Mouse (Mus musculus) kidney, postnatal 25 days (tissue): ENCODE data around the gene Aebp1.

Source experiments
- DNase-seq, 2 experiments: peaks; one replicate each; pipeline ENCODE4 v3.0.0; 2021; ENCODE audit warnings: mixed read lengths in 2 of 2

Gene Aebp1

DNA sequence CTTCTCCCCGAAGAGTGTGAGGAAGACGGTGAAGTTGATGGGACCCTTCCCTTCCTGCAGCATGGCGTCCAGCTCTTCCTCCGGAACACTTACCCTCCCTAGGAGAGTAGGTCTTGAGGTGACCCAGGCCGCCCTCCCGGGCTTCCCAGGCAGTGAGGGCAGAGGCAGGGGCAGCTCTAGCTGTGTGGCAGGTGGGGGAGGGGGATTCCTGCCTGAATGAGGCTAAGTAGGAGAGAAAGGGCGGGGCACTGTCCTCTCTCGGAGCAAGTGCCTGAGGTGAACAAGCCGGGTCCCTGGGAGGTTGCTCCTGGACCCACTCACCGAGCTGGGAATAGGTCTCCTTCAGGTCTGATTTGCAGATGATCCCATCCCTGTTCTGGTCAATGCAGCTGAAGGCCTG lies 36.1 kb downstream of the Aebp1 start:
- DNase-seq = no peak

DNA sequence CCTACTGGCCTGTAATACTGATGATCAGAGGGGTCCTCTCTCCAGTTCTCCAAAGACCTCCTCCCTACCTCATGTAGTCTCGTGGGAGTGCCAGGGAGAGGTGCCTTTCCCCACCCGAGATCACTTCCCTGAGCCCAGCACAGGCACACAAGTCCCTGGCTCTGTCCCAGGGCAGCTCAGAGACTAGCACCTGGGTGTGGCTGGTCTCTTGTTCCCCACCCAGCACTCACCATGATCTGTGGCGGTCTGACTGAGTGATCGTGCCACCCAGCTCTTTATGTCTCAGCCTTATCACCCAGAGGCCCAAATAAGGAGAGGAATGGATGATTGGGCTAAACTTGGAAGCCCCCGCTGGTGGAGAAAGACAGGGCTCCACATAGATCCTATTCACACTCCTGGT lies 36.8 kb downstream of the Aebp1 start, which contains the start of gene Myl7:
Myl7 (minus strand) TSS at position 252 of the 400 bp plus-strand sequence.
- DNase-seq = no peak

DNA sequence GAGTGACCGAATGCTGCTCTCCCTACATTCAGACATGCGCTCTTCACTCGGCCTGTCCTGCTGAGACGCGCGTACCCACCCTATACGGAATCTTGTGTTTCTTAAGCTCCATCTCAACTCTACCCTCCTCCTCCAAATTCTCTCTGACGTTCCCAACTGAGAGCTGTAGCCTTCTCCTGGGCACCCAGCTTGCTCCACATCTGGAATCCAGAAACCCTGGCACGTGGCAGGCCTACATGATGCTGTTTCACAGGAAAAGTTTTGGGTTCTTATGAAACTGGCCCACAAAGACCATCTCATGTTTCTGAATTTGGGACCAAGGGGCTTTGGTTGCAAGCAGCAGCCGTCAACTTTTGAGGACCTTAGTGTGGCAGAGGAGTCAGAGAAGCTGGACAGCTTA lies 37.5 kb downstream of the Aebp1 start:
- no peak for DNase-seq

DNA sequence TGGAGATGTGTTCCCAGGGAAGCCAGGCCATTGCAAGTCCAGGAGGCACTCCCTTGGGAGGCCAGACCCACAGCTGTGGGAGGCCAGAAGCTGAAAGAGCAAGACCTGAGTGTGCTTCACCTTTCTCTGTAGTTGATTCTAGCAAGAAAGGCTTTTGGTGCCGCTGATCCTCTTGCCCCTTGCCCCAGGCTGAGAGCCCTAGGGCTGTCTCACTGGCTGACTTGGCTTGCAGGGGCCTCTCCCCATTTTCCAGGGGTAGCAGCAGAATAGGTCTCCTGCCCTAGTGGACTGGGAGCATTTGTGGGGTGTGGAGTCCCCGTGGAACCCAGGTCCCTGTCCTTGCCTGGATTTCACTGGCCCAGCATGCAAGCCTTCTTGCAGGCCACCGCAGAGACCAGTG lies 39.6 kb downstream of the Aebp1 start:
- no peak for DNase-seq

DNA sequence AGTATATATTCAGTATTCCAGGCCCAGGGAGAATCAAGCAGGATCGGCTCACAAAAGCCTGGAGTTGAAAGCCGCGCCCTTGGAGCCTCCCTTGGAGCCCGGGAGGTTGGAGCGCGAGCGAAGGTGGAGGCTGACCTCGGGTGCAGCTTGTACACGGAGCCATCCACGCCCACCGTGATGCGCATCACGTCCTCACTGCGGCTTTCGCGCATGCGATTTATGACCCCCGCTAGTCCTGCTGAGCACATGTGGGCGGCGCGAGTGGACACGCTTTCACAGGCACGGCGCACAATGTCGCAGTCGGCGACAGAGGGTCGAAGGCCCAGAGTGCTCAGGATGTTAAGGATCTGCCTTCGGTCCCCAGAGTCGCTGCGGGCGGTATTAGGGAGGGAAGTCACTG lies 40.2 kb downstream of the Aebp1 start:
- DNase-seq = peak; percentile 38 to 68

DNA sequence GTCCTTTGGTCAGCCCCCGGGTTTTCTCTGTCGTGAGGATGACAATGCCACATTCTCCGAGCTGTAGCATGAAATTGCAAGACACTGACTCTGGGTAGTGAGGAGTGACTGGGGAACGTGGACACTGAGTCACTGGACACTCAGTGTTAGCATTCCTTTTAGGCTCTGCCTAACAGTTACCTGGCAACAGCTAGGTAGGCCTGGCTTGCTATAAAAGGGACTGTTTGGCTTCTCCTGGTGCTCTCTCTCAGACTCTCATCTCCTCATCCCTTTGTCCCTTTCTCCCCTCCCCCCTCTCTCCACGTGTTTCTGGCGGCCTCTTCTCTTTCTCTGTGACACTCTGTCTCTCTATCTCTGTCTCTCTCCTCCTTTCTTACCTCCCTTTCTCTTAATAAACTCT lies 40.6 kb downstream of the Aebp1 start:
- no peak for DNase-seq

DNA sequence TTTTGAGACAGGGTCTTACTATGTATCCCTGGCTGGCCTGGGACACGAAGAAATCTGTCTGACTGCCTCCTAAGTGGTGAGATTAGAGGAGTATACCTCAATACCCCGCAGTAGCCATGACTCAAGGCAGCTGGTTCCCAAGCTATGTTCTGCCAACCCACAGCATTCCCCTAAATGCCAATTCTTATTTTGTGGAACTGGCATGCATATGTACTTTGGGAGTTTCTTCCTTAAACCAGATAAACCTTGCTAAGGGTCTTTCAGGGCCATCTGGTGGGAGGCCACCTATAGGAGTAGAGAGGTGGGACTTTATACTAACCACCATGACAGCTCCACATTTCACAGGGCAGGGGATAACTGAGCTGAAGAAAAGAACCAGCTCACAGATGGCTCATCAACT lies 42.1 kb downstream of the Aebp1 start:
- DNase-seq = no peak

DNA sequence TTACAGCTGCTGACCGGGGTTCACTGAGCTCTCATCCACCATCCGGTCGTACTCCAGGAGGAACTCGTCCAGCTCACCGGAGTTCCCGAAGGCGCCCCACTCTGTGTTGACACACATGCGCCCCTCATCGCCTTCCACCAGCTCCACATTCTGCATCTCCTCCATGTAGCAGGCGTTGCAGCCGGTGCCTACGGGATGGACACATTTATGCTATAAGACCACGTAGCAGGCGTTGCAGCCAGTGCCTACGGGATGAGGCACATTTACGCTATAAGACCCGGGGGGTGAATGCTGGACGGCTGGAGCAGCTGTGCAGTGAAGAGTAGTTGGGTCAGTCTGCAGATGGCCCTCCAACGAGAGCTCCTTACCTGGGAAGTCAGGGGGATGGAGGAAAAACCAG lies 42.6 kb downstream of the Aebp1 start:
- no peak for DNase-seq

DNA sequence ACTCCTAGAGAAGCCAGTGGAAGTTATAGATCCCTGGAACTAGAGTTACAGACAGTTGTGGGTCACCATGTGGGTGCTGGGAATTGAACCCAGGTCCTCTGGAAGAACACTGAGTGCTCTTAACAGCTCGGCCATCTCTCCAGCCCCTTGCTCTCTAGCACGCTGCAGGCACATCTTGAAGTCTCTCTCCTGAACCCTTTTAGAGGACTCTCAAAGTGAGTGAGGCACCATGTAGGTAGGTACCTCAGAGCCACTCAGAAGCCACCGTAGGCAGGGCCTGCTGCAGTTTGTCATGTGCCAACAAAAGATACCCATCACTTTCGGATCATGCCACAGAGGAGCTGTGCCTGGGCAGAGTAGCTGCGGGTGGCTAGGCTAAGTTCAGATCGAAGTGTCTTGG lies 43.1 kb downstream of the Aebp1 start:
- DNase-seq = no peak

DNA sequence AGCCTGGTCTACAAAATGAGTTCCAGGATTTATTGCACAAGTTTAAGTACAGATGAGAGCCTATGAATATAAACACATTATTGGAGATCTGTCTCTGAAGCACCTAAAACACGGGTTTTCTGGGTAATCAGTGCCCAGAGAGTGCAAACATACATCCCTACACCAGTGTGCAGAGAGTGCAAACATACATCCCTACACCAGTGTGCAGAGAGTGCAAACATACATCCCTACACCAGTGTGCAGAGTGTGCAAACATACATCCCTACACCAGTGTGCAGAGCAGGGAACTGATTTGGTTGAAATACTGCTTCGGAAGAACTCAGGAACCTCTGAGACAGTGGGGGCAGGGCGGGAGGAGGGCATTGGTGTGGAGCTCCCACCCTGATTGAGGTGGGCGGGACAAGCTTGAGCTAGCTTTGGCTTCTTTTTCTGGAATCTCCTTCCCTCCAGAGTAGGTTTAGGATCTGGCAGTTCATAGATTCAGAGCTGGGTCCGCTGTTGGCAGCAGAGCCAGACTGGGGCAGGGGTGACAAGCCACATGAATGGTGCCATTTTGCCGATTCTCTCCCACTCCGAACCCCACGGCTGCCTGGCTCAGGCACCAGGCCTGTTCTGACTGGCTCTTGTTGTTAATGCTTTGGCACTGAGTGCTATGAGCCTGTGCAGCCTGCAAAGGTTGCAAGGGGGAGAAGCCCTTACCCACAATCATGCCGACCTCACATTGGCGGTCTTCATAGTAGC lies 44.2 kb downstream of the Aebp1 start:
- no peak for DNase-seq

DNA sequence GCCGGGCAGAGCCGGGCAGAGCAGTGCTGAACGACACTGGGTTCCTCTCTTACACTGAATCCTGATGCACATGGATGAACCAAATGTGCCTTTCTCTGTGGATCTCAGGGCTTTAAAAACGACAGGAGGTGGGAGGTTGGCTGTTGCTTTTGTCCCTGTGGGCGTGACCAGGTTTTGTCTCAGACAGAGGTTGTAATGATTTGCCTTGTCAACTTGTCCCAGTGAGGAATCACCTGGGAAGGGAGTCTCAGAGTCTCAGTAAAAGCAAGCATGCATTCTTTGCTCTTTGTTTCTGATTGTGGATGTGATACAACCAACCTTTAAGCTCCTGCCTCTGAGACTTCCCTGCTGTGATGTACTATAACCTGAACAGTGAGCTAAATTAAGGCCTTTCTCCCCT lies 45.3 kb downstream of the Aebp1 start:
- no peak for DNase-seq

DNA sequence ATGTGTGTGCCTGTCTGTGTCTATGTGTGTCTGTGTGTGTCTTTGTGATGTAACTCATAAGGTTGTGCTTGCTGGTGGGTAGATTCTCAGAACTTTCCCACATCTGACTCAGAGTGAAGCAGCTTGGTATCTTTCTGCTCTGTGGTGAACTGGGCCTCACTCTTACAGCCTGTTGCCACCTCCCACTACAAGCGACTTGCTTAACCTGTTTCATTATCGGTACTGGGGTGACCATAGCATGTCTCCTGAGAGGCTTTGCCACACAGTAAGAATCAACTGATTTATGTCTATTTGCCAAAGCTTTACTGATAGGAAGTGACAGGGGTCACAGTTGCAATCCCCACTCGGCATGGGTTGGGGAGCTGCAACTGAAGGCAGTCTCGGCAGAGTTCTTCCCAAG lies 46.9 kb downstream of the Aebp1 start:
- DNase-seq = no peak

DNA sequence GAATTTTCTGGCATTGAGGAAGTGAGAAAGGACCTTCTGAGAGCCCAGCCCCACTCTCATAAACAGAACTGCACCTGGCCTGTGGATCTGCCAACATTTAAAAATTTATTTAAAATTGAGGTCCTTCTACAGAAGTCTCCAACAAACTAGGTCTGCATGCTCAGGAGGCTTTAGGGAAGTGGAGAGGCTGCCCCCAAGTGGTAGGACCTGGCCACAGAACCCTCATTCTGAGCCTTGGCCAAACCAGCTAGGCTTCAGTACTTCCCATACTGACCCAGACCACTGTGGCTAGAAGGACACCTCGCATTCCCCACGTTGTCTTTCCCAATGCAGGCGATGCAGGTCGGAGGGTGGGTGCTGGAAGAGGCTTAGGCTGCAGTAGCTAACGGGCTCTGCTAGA lies 50.9 kb downstream of the Aebp1 start:
- DNase-seq = peak; percentile 55 to 71

DNA sequence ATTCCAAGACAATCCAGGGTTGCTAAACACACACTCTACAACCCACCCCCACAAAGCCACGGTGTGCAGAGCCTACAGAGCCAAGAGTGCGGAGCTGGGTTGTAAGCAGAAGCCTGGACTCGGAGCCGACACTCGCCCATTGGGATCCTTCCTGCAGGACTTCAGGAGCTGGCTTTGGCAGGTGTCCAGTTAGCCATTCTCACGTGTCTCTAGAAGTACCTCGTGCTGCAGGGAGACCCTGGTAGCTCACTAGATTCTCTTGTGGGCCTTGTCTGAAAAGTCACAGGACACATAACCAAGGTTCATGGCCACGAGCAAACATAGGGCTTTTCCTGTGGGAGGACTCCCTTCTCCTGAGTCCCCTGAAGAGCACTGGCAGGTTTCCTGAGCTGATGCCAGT lies 51.5 kb downstream of the Aebp1 start:
- DNase-seq = peak in 1 of 2 experiments; percentile 23

DNA sequence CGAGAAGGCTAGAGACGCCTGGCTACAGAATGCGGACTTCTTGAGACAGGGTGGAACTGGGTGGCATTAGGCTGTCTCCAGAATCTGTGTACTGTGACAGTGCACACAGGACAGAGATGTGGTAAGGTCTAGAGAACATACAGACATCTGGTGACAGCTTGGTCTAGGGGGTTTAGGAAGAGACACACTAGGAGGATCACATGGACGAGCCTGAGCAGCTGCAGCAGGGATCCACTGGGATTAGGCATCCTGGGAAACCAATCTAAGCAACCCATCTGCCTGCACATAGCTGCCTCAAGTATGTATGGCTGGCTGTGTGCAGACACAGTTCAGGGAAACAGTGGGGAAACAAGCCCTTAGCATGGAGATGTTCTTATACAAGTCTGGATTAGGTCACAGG lies 52.2 kb downstream of the Aebp1 start:
- DNase-seq = no peak

DNA sequence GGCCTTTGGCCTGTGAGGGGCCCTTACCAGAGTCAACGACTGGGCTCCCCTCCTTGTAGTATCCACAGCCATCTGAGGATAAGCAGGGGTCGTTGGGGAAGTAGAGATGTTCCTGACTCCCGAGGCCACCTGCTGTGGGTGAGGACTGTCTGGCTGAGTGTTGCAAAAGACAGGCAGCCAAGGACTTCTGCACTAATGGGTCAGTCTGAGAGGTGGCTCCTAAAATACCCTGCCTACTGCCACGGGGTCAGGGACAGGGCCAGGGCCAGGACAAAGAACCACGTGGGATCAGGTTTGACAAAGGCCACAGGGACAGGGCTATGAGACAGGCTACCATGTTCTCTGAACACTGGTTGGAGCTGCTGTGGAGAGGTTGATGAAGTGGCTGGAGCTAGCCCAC lies 53.2 kb downstream of the Aebp1 start:
- DNase-seq = no peak

DNA sequence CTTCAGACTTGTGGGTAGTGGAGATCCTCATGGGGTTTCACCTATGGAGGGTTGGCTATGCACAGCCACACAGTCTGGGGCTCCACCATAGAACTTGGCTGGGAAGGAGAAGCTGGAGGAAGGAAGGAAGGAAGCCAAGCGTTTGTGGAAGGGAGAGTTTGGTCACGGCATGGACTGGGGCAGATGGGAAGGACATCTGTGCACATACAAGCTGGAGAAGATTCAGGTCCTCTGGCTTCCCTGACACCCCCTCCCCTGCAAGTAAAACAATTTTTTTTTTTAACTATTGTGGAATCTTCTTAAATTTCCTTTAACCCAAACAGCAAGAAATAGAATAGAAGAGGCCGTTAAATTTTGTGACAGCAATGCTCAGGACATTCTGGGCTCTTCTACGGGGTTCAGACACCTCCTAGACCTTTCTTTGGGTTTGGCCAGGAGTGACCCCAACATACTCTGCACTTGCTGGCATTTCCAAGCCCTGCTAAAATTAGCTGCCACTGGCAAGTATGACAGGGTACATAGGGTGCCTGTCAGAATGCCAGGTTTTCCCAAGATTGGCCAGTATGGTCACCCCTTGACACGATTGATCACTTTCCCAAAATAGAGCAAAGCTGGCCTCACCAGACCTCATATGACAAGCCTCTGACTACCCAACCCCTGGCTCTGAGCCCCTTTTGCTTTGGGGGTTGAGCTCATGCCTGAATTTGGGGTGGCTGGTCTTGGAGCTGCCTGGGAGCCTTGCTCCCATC lies 53.9 kb downstream of the Aebp1 start:
- no peak for DNase-seq

DNA sequence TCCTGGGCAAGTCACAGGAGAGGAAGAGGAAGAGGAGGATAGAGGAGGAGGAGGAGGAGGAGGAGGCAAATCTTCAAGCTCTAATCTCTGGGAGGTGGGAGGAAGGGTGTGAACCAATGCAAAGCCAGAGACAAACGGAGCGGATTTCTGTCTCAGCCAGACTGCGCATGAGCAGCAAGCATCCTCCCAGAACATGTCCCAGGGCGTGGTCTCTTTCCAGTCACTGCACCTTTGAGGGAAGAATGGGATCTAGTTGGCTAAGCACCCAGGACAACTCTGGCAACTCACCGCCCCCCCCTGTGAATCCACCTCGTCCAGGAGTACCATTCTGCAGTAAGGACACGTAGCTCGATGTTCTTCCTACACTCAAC lies 54.4 kb downstream of the Aebp1 start:
- no peak for DNase-seq

DNA sequence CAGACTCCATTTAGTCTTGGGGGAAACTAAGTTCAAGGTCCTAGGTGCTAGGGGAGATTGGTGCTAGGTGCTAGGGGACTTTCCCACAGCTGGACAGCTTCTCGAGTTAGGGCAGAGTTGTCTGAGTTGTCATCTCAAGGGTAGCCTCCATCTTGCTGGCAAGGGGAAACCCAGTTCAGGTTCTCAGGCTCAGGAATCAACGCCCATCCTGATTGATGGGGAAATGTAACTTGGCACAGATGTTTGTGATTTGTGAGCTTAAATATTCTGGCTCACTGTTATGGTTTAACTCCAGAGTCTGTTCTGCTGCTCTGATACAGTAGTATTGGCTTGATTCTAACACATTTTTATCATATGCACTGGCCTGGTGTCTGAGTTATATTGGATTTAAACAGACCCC lies 56.4 kb downstream of the Aebp1 start:
- no peak for DNase-seq

DNA sequence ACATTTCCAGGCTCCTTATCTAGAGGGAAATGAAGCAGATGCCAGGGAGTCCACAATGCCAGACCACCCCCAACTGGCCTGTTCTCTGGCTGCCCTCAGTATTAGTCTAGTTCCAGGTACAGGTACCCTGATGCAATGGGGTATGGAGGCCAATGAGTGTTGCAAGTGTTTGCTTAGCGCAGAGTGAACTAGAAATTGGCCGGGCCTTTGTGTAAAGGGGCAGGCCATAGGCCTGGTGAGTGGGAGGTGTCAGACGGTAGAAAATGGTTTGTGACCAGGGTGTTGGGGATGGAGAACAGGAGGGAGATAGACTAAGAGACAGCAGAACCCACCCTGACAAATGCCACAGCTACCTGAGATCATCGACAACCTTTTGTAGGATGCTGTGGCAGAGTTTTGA lies 57.9 kb downstream of the Aebp1 start:
- no peak for DNase-seq

DNA sequence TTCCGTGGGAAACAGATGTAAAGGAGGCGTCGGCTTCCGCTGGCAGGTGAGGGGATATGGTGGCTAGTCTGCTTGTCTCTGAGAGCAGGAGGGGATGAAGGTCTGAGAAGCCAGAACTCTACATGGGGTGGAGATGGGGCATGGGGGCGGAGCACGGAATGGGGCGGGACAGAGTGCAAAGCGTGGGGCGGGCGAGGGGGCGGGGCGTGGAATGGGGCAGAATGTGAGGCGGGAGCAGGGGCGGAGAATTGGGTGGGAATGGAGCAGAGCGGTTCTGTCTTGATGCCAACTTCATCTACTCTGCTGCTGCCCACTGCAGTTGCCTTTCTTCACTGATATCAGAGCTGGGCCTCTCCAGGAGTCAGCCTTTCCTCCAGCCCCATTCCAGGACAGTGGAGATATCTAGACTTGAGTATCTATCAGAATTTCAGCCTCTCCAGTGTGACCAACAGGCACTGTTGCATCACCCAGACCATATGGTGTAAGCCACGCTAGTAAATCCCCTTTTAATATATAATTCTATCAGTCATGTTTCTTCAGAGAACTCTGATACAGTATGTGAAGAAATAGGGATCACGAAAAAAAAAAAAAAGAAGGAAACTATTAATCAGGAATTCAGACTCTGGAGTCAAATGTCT lies 58.7 kb downstream of the Aebp1 start:
- DNase-seq = peak in 1 of 2 experiments; percentile 19
